ENCODE assay signal across 14 mouse cellular contexts in the genomic region with DNA sequence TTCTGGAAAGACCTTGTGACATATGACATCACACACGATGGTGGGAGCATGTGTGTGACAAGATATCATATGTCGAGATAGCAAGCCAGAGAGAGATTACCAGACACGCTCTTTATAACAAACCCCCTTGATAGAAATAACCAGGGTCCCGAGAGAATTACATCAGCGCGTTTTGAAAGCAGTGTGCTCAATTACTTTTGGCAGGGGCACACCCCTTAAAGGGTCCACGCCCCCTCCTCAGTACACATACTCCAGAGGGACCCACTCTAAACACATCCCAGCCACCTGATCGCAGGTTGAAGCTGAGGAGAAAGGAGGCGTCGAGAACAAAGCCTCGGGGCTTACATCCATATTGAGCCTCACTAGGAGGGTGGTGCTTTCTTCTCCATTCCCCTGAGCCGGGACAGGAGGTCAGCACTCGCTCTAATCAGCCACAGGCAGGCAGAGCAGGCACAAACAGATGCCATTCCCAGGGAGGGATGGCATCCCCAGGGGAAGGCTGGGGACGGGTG. TPM values are rescaled to one million over a fixed set of nuclear protein-coding genes. Genes with fewer than 3 reads are reported as not detected.
A peak's percentile ranks its signal among the peaks of the same experiment; 100 is the strongest.
DNase-seq lines count a peak whose midpoint lies in the region; ATAC-seq and TF ChIP-seq lines count a peak whose summit lies in the region.
"Had no signal": no experiment of that assay in that cellular context is flagged by ENCODE, and none has a peak within 500 bp of the region (broad histone marks: within the 10 kb centered on the region; RNA-seq: fewer than 3 reads in every experiment).

No protein-coding gene starts in this region.

- no peak overlapping the region for H3K27ac ChIP-seq in CH12.LX (ENCODE audit: insufficient read depth, low read depth)
- H3K27ac ChIP-seq in forebrain, embryonic 16.5 days (ENCODE audit: low read length) = no peak overlapping the region
- H3K27ac ChIP-seq in midbrain, embryonic 14.5 days (replicated peaks; ENCODE audit: low read depth, low read length) = no peak overlapping the region
- H3K27ac ChIP-seq: lung, embryonic 15.5 days had no signal

- no peak for ATAC-seq in forebrain, embryonic 16.5 days
- ATAC-seq in midbrain, embryonic 14.5 days (ENCODE audit: low FRiP score, low TSS enrichment) = no peak

- WGBS in forebrain, embryonic 16.5 days = 24% methylated on average over 14 of the region's 14 CpGs
- WGBS in midbrain, embryonic 14.5 days = 14% methylated on average over 14 of the region's 14 CpGs

- H3K9me3 ChIP-seq in CH12.LX (replicated peaks; ENCODE audit: low read length) = no peaks in the 10 kb centered on the region
- no peaks in the 10 kb centered on the region for H3K9me3 ChIP-seq in forebrain, embryonic 16.5 days (ENCODE audit: control insufficient read depth, low read length)
- no peaks in the 10 kb centered on the region for H3K9me3 ChIP-seq in midbrain, embryonic 14.5 days (ENCODE audit: control insufficient read depth, low read length)
- H3K9me3 ChIP-seq: lung, embryonic 15.5 days had no signal

- no peak for TF ChIP-seq POLR2A in CH12.LX (IDR thresholded peaks at IDR 0.05; ENCODE audit: low read depth, low read length)

- TF ChIP-seq RAD21 in CH12.LX (IDR thresholded peaks at IDR 0.05; ENCODE audit: low read depth, low read length) = no peak

- peak; percentile 41 for DNase-seq in embryo, embryonic 11 days
- DNase-seq in embryo, embryonic 10.5 days (ENCODE audit: low spot score) = no peak
- DNase-seq in CH12.LX (ENCODE audit: extremely low read depth) = peak; percentile 35
- peak; percentile 60 for DNase-seq in midbrain, embryonic 14.5 days
- no peak for DNase-seq in yolk sac, embryonic 10.5 days (ENCODE audit: low spot score)
- no peak for DNase-seq in c-Kit-positive CD71-positive TER-119-positive erythroid progenitor cells, embryonic 14.5 days (ENCODE audit: low spot score)
- DNase-seq in thymus, postnatal 4 days = no peak
- DNase-seq: gastrocnemius, postnatal 10 days; heart, postnatal 4 days; kidney, postnatal 36 days; right cerebral cortex, postnatal 25 days had no signal

- H3K36me3 ChIP-seq in CH12.LX (replicated peaks in 1 of 2; ENCODE audit: control insufficient read depth in 1 of 2, insufficient read depth in 1 of 2, low read length in 1 of 2) = peaks cover 0 to 2% of the 10 kb centered on the region in 2 experiments
- H3K36me3 ChIP-seq in forebrain, embryonic 16.5 days (ENCODE audit: control insufficient read depth, insufficient read depth) = no peaks in the 10 kb centered on the region
- H3K36me3 ChIP-seq in midbrain, embryonic 14.5 days (ENCODE audit: control insufficient read depth, insufficient read depth, low read length) = no peaks in the 10 kb centered on the region
- H3K36me3 ChIP-seq: lung, embryonic 15.5 days had no signal

- H3K9ac ChIP-seq in CH12.LX (ENCODE audit: insufficient read depth, low read depth) = no peak overlapping the region
- H3K9ac ChIP-seq in forebrain, embryonic 16.5 days (replicated peaks; ENCODE audit: low read depth, low read length) = peak overlapping the region; percentile 41
- H3K9ac ChIP-seq in midbrain, embryonic 14.5 days (replicated peaks; ENCODE audit: low read length) = no peak overlapping the region; the same call in 1 of the 2 replicates
- H3K9ac ChIP-seq: lung, embryonic 15.5 days had no signal

- dilution Hi-C loops in CH12.LX (cut with MboI; ENCODE audit: extremely low pct_ligation_motif_present, extremely low pct_unique_long_range_greater_than_20kb, low sequenced_read_pairs) = no loop called here

- peaks cover 13% of the 10 kb centered on the region for H3K27me3 ChIP-seq in CH12.LX (replicated peaks)
- no peaks in the 10 kb centered on the region for H3K27me3 ChIP-seq in forebrain, embryonic 16.5 days (replicated peaks; ENCODE audit: control insufficient read depth, insufficient read depth, low read length)
- no peaks in the 10 kb centered on the region for H3K27me3 ChIP-seq in midbrain, embryonic 14.5 days (ENCODE audit: control insufficient read depth, insufficient read depth, low read length)
- H3K27me3 ChIP-seq: lung, embryonic 15.5 days had no signal

- H3K4me3 ChIP-seq in CH12.LX (replicated peaks in 1 of 3; ENCODE audit: low read depth in 2 of 3, low read length in 2 of 3, poor library complexity in 1 of 3) = peak overlapping the region in 1 of 3 experiments; percentile 8
- no peak overlapping the region for H3K4me3 ChIP-seq in forebrain, embryonic 16.5 days (replicated peaks; ENCODE audit: low read length)
- no peak overlapping the region for H3K4me3 ChIP-seq in midbrain, embryonic 14.5 days (replicated peaks; ENCODE audit: low read depth, low read length)
- H3K4me3 ChIP-seq: lung, embryonic 15.5 days had no signal

- TF ChIP-seq EP300 in CH12.LX (IDR thresholded peaks at IDR 0.05; ENCODE audit: low read length) = no peak

- no peaks in the 10 kb centered on the region for H3K79me2 ChIP-seq in CH12.LX (replicated peaks; ENCODE audit: control insufficient read depth, extremely low read depth, insufficient read depth, poor library complexity, severe bottlenecking)

- peaks cover 11 to 47% of the 10 kb centered on the region in 2 experiments for H3K4me1 ChIP-seq in CH12.LX (ENCODE audit: control insufficient read depth in 1 of 2, insufficient read depth in 2 of 2)
- peaks cover 18% of the 10 kb centered on the region for H3K4me1 ChIP-seq in forebrain, embryonic 16.5 days (replicated peaks; ENCODE audit: control insufficient read depth, insufficient read depth, low read length)
- H3K4me1 ChIP-seq in midbrain, embryonic 14.5 days (ENCODE audit: control insufficient read depth, insufficient read depth, low read length) = peaks cover 19% of the 10 kb centered on the region

- in situ Hi-C loops in CH12.LX (cut with MboI; ENCODE audit: low pct_ligation_motif_present, low pct_unique_long_range_greater_than_20kb, low sequenced_read_pairs) = no loop called here

- TF ChIP-seq CTCF in CH12.LX (conservative IDR thresholded peaks at IDR 0.05 in 1 of 2, IDR thresholded peaks at IDR 0.05 in 1 of 2; ENCODE audit: low read depth in 2 of 2, low read length in 2 of 2) = no peak

- peak overlapping the region; percentile 33 for H3K4me2 ChIP-seq in CH12.LX (ENCODE audit: insufficient read depth, low read depth, poor library complexity, severe bottlenecking)
- H3K4me2 ChIP-seq in forebrain, embryonic 16.5 days (ENCODE audit: low read length) = peak overlapping the region; percentile 2; the same call in 1 of the 2 replicates
- peak overlapping the region; percentile 13; the same call in 1 of the 2 replicates for H3K4me2 ChIP-seq in midbrain, embryonic 14.5 days (ENCODE audit: low read length)
- H3K4me2 ChIP-seq: lung, embryonic 15.5 days had no signal

TF ChIP-seq in CH12.LX, 34 proteins besides CTCF, POLR2A, EP300 and RAD21:
- TF ChIP-seq KAT2A (IDR thresholded peaks at IDR 0.05; ENCODE audit: insufficient replicate concordance, low read length) (no peak), ELF1 (IDR thresholded peaks at IDR 0.05; ENCODE audit: low read depth, low read length) (no peak)
TF ChIP-seq in CH12.LX: peak in this region for 0.

RNA-seq across cellular contexts. Expression of gene Aanat, which starts 2.8 kb away (rescaled TPM):
- not detected in 2 replicates for total RNA-seq in CH12.LX (2012; rRNA removed)
- total RNA-seq in CH12.LX (2014; rRNA removed) = not detected in 2 replicates
- not detected in 2 replicates for polyA plus RNA-seq in CH12.LX (2012; ENCODE audit: insufficient read length, low read depth)
- polyA plus RNA-seq in forebrain, embryonic 16.5 days (2015; fragmentation: Nextera tagmentation; extraction: Ambion mirVana) = 0.27 TPM in 1 of 2 replicates, not detected in the other
- polyA plus RNA-seq in midbrain, embryonic 14.5 days (2014; fragmentation: Nextera tagmentation; extraction: Ambion mirVana) = 0.49 and 0.70 TPM in 2 replicates
- total RNA-seq: gastrocnemius, postnatal 10 days; heart, postnatal 4 days had no signal
- polyA plus RNA-seq: lung, embryonic 15.5 days; stomach, embryonic 16.5 days had no signal

RNA-seq across cellular contexts. Expression of gene Ube2o, which starts 7.8 kb away (rescaled TPM):
- 37.6 and 42.8 TPM in 2 replicates for total RNA-seq in CH12.LX (2012; rRNA removed)
- total RNA-seq in CH12.LX (2014; rRNA removed) = 12.6 and 12.7 TPM in 2 replicates
- polyA plus RNA-seq in CH12.LX (2012; ENCODE audit: insufficient read length, low read depth) = 50.5 and 61.7 TPM in 2 replicates
- polyA plus RNA-seq in forebrain, embryonic 16.5 days (2015; fragmentation: Nextera tagmentation; extraction: Ambion mirVana) = 15.0 and 17.1 TPM in 2 replicates
- 26.1 and 26.9 TPM in 2 replicates for polyA plus RNA-seq in midbrain, embryonic 14.5 days (2014; fragmentation: Nextera tagmentation; extraction: Ambion mirVana)

RNA-seq across cellular contexts. Expression of gene Rhbdf2, which starts 37.7 kb away (rescaled TPM):
- total RNA-seq in CH12.LX (2012; rRNA removed) (8.5 and 12.1 TPM in 2 replicates), CH12.LX (2014; rRNA removed) (3.1 and 3.4 TPM in 2 replicates)
- polyA plus RNA-seq in CH12.LX (2012; ENCODE audit: insufficient read length, low read depth) = 11.8 and 14.7 TPM in 2 replicates
- polyA plus RNA-seq in forebrain, embryonic 16.5 days (2015; fragmentation: Nextera tagmentation; extraction: Ambion mirVana) = 1.0 and 1.5 TPM in 2 replicates
- 0.61 and 0.63 TPM in 2 replicates for polyA plus RNA-seq in midbrain, embryonic 14.5 days (2014; fragmentation: Nextera tagmentation; extraction: Ambion mirVana)

RNA-seq across cellular contexts. Expression of gene Sphk1, which starts 58.4 kb away (rescaled TPM):
- 0.84 and 2.1 TPM in 2 replicates for total RNA-seq in CH12.LX (2012; rRNA removed)
- 0.20 and 0.89 TPM in 2 replicates for total RNA-seq in CH12.LX (2014; rRNA removed)
- polyA plus RNA-seq in CH12.LX (2012; ENCODE audit: insufficient read length, low read depth) = 0.26 and 0.50 TPM in 2 replicates
- 2.9 and 3.3 TPM in 2 replicates for polyA plus RNA-seq in forebrain, embryonic 16.5 days (2015; fragmentation: Nextera tagmentation; extraction: Ambion mirVana)
- polyA plus RNA-seq in midbrain, embryonic 14.5 days (2014; fragmentation: Nextera tagmentation; extraction: Ambion mirVana) = 5.4 and 6.0 TPM in 2 replicates

Comparison
In these comparisons a context has a peak if more than half of its experiments do, and no peak if none do; other contexts are left out.
1. DNase-seq: peak in embryo, embryonic 11 days (single experiment), CH12.LX (single experiment) and midbrain, embryonic 14.5 days (single experiment); none in embryo, embryonic 10.5 days (single experiment), yolk sac, embryonic 10.5 days (single experiment), c-Kit-positive CD71-positive TER-119-positive erythroid progenitor cells, embryonic 14.5 days (single experiment) and thymus, postnatal 4 days (single experiment).
2. Peak in every context shown above with its lines, with median percentiles within 50 percentile points of each other: H3K4me2 ChIP-seq.